Mouse (Mus musculus) activated CD4-positive, CD25-positive, alpha-beta regulatory T cell, adult 4 months (primary cell): ENCODE measurements around the gene Pgpep1. TPM values are rescaled to one million over a fixed set of nuclear protein-coding genes. Genes with fewer than 3 reads are reported as not detected.
A peak's percentile ranks its signal among the peaks of the same experiment; 100 is the strongest.

Source experiments
- ATAC-seq: one replicate; pipeline ENCODE4 v1.8.0; 2017
- polyA plus RNA-seq, 2 experiments: library from polyadenylated mRNA; unstranded; fragments of 100-300 nt; shearing (Covaris generic); gene quantifications; one replicate each; pipeline ENCODE4 v1.2.1; 2017

Gene Pgpep1
- polyA plus RNA-seq: 1 to 10 TPM; 7.1 to 7.4 TPM

DNA sequence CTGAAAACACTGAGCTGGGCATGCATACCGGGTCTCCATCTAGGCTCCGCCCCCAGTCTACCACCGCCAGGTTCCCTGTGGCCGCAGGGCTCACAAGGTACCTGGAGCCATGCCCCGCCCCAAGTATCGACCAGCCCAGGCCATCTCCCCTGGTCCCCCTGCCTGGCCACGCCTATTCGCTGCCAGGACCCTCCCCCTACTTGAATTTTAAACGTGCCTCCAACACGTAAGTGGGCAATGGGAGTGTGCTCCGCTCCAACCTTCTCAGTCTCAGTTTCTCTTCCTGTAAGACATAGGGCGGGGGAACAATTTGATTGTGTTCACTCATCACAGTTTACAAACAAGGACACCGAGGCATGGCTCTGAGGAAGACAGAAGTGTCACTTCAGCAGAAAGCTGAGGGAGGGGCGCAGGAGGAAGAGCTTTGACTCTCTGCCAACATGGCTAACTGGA lies at the start of gene Pgpep1:
Pgpep1 (minus strand) TSS at position 116 of the 453 bp plus-strand sequence.
- ATAC-seq: no peak

DNA sequence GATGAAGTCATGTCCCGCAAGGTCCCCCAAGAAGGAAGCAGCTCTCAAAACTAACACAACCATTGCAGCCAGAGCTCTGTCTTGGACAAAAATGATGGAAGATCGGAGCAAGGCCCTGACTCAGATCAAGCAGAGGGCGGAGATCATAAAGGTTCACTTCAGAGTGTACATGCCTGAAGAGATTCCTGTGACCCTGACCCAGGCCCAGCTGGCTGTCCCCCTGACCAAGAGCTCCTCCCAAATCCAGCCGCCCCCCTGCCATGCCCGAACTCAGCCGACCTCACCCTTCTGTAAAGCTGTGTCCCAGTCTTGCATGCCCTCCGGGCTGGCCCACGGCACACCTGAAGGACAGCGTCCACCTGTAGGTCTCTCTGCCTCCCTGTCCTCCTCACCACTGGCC lies 49.6 kb upstream of the Pgpep1 start:
- ATAC-seq: no peak

DNA sequence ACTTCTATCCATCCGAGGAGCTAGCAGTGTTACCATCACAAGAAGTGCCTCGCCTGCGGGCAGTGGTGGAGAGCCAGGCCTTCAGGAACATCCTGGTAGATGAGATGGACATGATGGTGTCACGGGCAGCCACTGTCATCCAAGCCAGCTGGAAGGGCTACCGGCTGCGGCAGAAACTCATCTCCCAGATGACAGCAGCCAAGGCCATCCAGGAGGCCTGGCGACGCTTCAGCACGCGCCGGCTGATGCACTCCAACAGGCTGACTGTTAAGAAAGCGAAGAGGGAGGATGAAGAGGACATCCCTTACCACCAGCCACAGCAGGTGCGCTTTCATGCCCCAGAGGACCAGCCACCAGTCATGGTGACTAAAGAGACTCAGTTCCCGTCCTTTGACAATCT lies 48.1 kb upstream of the Pgpep1 start:
- ATAC-seq: no peak

DNA sequence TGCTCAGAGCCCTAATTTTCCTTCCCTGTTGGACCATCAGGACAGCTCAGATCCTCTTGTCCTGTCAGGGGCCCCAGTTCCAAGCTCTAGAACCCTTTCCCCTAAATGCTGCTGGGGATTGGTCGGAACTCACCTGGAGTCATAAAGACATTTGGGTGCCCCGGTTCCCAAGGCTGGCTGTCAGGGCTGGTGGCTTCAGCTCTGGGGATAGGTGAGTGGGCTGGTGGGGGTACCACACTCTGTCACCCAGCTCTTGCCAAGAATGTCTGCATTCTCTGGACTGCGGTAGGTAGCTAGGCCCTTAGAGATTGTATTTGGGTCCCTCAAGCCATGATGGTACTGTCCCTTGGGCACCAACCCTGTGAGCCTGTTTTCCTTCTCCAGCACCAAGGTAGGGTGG lies 43.1 kb upstream of the Pgpep1 start, which contains the start of gene Iqcn:
Iqcn (plus strand) TSS at position 171 of the 400 bp plus-strand sequence.
- no peak for ATAC-seq

- no peak for ATAC-seq
Measured at GRCm38 (mm10) chr8:70702842-70703182, 42.6 kb upstream of the Pgpep1 start.

GRCm38 (mm10) chr8:70701982-70702841 lies 42.0 kb upstream of the Pgpep1 start:
- ATAC-seq: no peak

- no peak for ATAC-seq
Measured at GRCm38 (mm10) chr8:70701048-70701981, 41.1 kb upstream of the Pgpep1 start.

DNA sequence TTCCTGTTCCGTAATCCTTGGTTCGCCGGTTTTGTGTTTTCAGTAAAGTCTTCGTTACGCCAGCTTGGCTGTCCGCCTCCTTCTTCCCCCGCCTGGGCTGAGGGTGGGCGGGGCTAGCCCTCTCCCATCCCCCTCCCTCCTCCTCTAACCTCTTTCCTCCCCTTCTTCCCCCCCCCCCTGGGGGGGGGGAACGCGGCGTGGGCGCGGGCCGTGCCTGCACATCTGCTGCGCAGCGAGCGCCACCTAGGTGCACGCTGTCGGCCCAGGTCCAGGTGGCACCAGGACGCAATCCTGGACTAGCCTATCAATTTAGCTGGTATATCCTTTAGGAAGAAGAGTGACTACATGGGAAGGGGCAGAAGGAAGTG lies 40.4 kb upstream of the Pgpep1 start:
- ATAC-seq: peak; percentile 4

DNA sequence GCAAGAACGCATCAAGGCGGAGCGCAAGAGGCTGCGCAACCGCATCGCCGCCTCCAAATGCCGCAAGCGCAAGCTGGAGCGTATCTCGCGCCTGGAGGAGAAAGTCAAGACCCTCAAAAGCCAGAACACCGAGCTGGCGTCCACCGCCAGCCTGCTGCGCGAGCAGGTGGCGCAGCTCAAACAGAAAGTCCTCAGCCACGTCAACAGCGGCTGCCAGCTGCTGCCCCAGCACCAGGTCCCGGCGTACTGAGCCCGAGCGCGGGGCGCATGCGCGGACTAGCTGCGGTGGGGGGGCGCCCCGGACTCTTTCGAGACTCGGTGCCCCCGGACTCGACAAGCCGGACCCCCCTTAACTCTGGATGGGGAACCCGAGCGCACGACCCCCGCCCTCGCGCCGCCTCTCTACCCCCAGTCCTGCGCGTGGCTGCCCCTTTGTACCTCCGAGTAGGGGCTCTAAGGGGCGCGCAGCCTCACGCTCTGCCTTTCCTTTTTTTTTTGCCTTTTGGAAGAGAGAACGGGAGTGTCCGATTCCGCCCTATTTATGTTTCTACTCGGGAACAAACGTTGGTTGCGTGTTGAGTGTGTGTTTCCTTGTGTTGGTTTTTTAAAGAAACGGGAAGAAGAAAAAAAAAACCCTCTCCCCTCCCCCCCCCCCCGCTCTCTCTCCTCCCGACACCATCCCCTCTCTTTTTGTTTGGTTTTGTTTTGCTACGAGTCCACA lies 39.8 kb upstream of the Pgpep1 start:
- ATAC-seq: no peak

DNA sequence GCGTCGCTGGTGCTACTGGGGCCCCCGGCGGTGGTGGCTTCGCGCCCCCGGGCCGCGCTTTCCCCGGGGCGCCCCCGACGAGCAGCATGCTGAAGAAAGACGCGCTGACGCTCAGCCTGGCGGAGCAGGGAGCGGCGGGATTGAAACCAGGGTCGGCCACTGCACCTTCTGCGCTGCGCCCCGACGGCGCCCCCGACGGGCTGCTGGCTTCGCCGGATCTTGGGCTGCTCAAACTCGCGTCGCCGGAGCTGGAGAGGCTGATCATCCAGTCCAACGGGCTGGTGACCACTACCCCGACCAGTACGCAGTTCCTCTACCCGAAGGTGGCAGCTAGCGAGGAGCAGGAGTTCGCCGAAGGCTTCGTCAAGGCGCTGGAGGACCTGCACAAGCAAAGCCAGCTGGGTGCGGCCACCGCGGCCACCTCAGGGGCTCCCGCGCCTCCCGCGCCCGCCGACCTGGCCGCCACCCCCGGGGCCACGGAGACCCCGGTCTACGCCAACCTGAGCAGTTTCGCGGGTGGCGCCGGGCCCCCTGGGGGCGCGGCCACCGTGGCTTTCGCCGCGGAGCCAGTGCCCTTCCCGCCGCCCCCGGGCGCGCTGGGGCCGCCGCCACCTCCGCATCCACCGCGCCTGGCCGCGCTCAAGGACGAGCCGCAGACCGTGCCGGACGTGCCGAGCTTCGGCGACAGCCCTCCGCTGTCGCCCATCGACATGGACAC lies 39.1 kb upstream of the Pgpep1 start:
- ATAC-seq: peak; percentile 1

GRCm38 (mm10) chr8:70698310-70699109 lies 38.3 kb upstream of the Pgpep1 start, which contains the start of gene Jund:
TSS of gene Jund (plus strand) at chr8:70698949.
- peak; percentile 60 for ATAC-seq

DNA sequence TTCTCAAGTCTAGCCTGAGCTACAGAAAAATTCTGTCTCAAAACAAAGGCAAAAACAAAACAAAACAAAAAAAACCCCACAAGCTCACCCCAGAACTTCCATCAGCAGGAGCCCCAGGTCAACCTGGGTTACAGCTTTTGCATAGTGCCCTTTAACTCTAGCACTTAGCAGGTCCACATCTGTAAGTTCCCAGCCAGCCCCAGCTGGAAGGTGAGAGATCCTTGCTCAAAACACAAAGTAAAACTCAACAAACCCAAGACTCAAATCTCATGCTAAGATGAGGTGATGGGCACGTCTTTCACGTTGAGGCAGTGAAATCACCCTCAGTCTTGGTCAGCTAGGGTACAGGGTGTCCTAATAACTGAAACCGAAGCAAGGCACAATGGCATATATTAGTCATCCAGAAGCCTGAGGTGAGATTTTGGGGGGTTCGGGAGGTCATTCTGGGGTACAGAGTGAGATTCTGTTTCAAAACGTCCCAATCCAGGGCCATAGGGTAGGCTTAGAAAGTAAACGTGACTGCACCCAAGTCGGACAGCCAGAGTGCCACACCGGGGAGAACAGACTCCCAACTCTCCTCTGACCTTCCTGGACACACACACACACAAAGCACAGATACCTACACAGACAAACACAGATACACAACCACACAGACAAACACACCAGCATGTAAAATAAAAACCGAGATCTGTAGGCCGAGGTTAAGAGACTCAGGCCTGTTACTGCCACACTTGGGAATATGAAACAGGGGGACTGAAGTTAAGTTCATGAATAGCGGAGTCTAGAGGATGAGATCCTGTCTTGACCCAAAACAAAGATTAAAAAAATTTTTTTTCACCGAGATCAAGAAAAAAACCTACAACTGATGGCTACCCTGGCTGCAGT lies 37.4 kb upstream of the Pgpep1 start:
- ATAC-seq: no peak

DNA sequence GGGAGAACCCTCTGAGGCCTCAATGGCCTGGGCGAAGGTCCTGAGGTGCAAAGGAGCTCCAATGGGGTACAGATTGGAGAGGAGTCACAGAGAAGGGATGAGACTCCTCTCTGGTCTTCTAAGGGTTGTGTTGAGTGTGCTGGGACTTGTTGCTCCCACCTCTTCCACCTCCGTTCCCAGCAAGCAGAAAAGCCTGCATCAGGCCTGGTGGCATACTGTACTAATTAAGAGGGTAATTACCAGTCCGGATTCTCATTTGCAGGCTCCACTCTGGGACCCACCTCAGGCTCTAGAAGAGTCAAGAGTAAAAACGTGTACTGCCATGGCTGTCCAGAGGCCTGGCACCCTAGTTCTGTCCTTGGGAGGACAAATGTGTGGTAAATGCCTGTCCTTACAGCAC lies 36.8 kb upstream of the Pgpep1 start:
- ATAC-seq: no peak

- ATAC-seq: no peak
Measured at GRCm38 (mm10) chr8:70696019-70696885, 36.1 kb upstream of the Pgpep1 start.

- ATAC-seq: no peak
Measured at GRCm38 (mm10) chr8:70695318-70696018, 35.3 kb upstream of the Pgpep1 start.

DNA sequence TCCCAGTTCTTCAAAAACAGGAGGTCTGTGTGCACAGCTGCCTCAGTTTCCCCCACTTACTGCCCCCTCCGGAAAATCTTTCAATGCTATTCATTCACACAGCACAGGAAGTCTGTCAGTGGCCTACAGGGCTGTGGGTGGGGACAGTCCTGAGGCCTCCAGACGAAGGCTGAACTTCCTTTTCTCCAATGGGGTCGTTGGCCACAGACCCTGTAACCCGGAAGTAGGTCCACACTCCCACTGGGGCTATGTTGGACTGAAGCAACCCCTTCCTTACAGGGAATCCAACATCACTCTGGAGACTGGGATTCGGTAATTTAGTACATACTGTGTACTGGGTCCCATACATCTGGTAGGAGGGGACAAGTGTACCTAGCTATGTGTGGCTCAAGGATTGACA lies 33.4 kb upstream of the Pgpep1 start:
- no peak for ATAC-seq

DNA sequence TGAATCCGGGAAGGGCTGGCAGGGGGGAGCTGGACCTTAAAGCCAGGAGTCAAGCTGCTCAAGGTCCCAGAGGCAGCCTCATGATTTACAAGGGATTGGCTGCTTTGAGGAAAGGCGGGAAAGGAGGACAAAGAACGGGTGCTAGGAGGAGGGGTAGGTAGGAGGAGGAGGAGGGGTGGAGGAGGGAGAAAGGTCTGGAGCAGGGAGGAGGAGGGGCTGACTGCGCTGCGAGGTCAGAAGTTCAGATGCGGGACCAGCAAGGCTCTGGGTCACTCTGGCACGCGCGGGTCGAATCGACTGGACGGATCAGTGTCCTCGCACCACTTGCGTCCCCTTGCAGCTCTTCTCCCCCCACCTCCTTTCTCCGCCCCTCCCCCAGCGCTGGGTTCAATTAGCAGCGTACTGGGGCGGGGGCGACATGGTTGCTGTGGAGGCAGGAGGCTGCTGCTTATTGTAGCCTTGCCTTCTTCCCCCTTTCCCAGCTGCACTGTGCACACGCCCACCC lies 31.6 kb upstream of the Pgpep1 start:
- ATAC-seq: no peak

DNA sequence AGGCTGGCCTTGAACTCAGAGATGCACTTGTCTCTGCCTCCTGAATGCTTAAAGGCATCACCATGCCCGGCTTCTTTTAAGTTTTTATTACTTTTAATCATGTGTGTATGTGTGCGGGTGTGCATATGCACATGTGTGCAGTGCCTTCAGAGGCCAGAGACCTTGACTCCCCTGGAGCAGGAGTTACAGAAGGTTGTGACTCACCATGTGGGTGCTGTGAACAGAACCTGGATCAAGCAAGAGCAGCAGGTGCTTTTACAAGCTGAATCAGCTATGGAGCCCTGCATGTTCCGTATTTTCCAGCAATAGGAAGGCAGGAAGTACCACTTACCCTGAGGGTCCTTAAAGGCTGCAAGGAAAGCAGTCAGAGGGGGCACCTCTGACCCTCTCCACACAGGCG lies 31.0 kb upstream of the Pgpep1 start:
- no peak for ATAC-seq
